Mouse (Mus musculus) stomach, embryonic 15.5 days (tissue): ENCODE measurements at regions not wholly inside any gene's neighbourhood (a gene's known extent, or its start where the extent isn't known, plus 50 kb on each side); places are given as distances from the start of the nearest gene placed in this dataset.

Source experiments
- ATAC-seq: fragments of 200-750 bp; cut with Nextera tagmentation; 2 replicates; pipeline ENCODE4 v1.8.0; 2017; ENCODE audit warnings: low read depth, moderate number of reproducible peaks, moderate TSS enrichment; ENCODE audit not compliant: insufficient read depth, low FRiP score
- H3K27ac ChIP-seq: fragments of 300-500 bp; sonication (generic); 2 replicates; pipeline ENCODE4 v1.5.1; 2015; ENCODE audit warnings: mild to moderate bottlenecking, inconsistent platforms
- H3K27me3 ChIP-seq: fragments of 300-500 bp; sonication (generic); replicated peaks from 2 replicates; pipeline ENCODE4 v1.6.1; 2015; ENCODE audit warnings: inconsistent platforms
- H3K36me3 ChIP-seq: fragments of 300-500 bp; sonication (generic); 2 replicates; pipeline ENCODE4 v1.6.1; 2015; ENCODE audit warnings: inconsistent platforms
- H3K4me1 ChIP-seq: fragments of 300-500 bp; sonication (generic); 2 replicates; pipeline ENCODE4 v1.6.1; 2015; ENCODE audit warnings: inconsistent platforms
- H3K4me2 ChIP-seq: fragments of 300-500 bp; sonication (generic); 2 replicates; pipeline ENCODE4 v1.6.1; 2015; ENCODE audit warnings: mild to moderate bottlenecking, inconsistent platforms
- H3K4me3 ChIP-seq: fragments of 300-500 bp; sonication (generic); replicated peaks from 2 replicates; pipeline ENCODE4 v1.5.1; 2015; ENCODE audit warnings: inconsistent platforms
- H3K9ac ChIP-seq: fragments of 300-500 bp; sonication (generic); 2 replicates; pipeline ENCODE4 v1.6.1; 2015; ENCODE audit warnings: inconsistent platforms
- H3K9me3 ChIP-seq: fragments of 300-500 bp; sonication (generic); 2 replicates; pipeline ENCODE4 v1.6.1; 2016; ENCODE audit warnings: inconsistent platforms
- WGBS: fragments of 180-500 bp; shearing (Covaris S2); methylation state at CpG from one replicate; pipeline ENCODE4 v1.1.7; 2015; 5-methylcytosine and 5-hydroxymethylcytosine counted together

- WGBS: 79% methylated on average over 6 of the region's 6 CpGs
- Histone ChIP-seq H3K27me3 (no peaks in the 10 kb centered on the region), H3K9ac (no peak overlapping the region), H3K36me3 (no peaks in the 10 kb centered on the region), H3K4me2 (no peak overlapping the region), H3K4me3 (no peak overlapping the region), H3K27ac (no peak overlapping the region), H3K9me3 (no peaks in the 10 kb centered on the region), H3K4me1 (no peaks in the 10 kb centered on the region)
- ATAC-seq: no peak
Measured at GRCm38 (mm10) chr15:88386711-88387110, 213.4 kb upstream of the Zdhhc25 start.

- Histone ChIP-seq H3K4me2 (no peak overlapping the region), H3K9me3 (no peaks in the 10 kb centered on the region), H3K9ac (no peak overlapping the region), H3K4me3 (no peak overlapping the region), H3K4me1 (no peaks in the 10 kb centered on the region), H3K27ac (no peak overlapping the region), H3K27me3 (no peaks in the 10 kb centered on the region), H3K36me3 (no peaks in the 10 kb centered on the region)
- WGBS: 81% methylated on average over 15 of the region's 15 CpGs
- no peak for ATAC-seq
Measured at GRCm38 (mm10) chr15:88391822-88392221, 208.3 kb upstream of the Zdhhc25 start.

- H3K27me3 ChIP-seq: no peaks in the 10 kb centered on the region
- H3K4me3 ChIP-seq: no peak overlapping the region
- no peak for ATAC-seq
- no peaks in the 10 kb centered on the region for H3K36me3 ChIP-seq
- H3K9me3 ChIP-seq: no peaks in the 10 kb centered on the region
- no peak overlapping the region for H3K27ac ChIP-seq
- 47% methylated on average over 5 of the region's 5 CpGs for WGBS
- H3K9ac ChIP-seq: no peak overlapping the region
- no peak overlapping the region for H3K4me2 ChIP-seq
- H3K4me1 ChIP-seq: no peaks in the 10 kb centered on the region
Measured at GRCm38 (mm10) chr15:88399064-88399463, 201.0 kb upstream of the Zdhhc25 start.

- H3K4me3 ChIP-seq: no peak overlapping the region
- no peak overlapping the region for H3K4me2 ChIP-seq
- H3K4me1 ChIP-seq: no peaks in the 10 kb centered on the region
- no peaks in the 10 kb centered on the region for H3K36me3 ChIP-seq
- no peak overlapping the region for H3K9ac ChIP-seq
- no peak for ATAC-seq
- H3K27me3 ChIP-seq: no peaks in the 10 kb centered on the region
- H3K9me3 ChIP-seq: no peaks in the 10 kb centered on the region
- 61% methylated on average over 12 of the region's 12 CpGs for WGBS
- H3K27ac ChIP-seq: no peak overlapping the region
Measured at GRCm38 (mm10) chr15:88399989-88400388, 200.1 kb upstream of the Zdhhc25 start.

- no peaks in the 10 kb centered on the region for H3K4me1 ChIP-seq
- ATAC-seq: no peak
- H3K27me3 ChIP-seq: no peaks in the 10 kb centered on the region
- H3K36me3 ChIP-seq: no peaks in the 10 kb centered on the region
- no peak overlapping the region for H3K9ac ChIP-seq
- H3K27ac ChIP-seq: no peak overlapping the region
- no peaks in the 10 kb centered on the region for H3K9me3 ChIP-seq
- H3K4me2 ChIP-seq: no peak overlapping the region
- H3K4me3 ChIP-seq: no peak overlapping the region
- WGBS: 64% methylated on average over 9 of the region's 9 CpGs
Measured at GRCm38 (mm10) chr15:88400787-88401186, 199.3 kb upstream of the Zdhhc25 start.

- no peak for ATAC-seq
- Histone ChIP-seq H3K27me3 (no peaks in the 10 kb centered on the region), H3K36me3 (no peaks in the 10 kb centered on the region), H3K4me2 (no peak overlapping the region), H3K9ac (no peak overlapping the region), H3K27ac (no peak overlapping the region), H3K4me3 (no peak overlapping the region), H3K9me3 (no peaks in the 10 kb centered on the region), H3K4me1 (no peaks in the 10 kb centered on the region)
- WGBS: 76% methylated on average over 20 of the region's 20 CpGs
Measured at GRCm38 (mm10) chr15:88408461-88409379, 191.4 kb upstream of the Zdhhc25 start.

- ATAC-seq: no peak
- H3K36me3 ChIP-seq: no peaks in the 10 kb centered on the region
- H3K27me3 ChIP-seq: no peaks in the 10 kb centered on the region
- WGBS: 69% methylated on average over 4 of the region's 4 CpGs
- no peaks in the 10 kb centered on the region for H3K4me1 ChIP-seq
- H3K4me2 ChIP-seq: no peak overlapping the region
- H3K27ac ChIP-seq: no peak overlapping the region
- no peaks in the 10 kb centered on the region for H3K9me3 ChIP-seq
- no peak overlapping the region for H3K9ac ChIP-seq
- no peak overlapping the region for H3K4me3 ChIP-seq
Measured at GRCm38 (mm10) chr15:88414206-88414605, 185.9 kb upstream of the Zdhhc25 start.

GRCm38 (mm10) chr15:88418881-88419280, 181.2 kb upstream of the Zdhhc25 start:
- Histone ChIP-seq H3K27me3 (no peaks in the 10 kb centered on the region), H3K4me2 (no peak overlapping the region), H3K9ac (no peak overlapping the region), H3K9me3 (no peaks in the 10 kb centered on the region), H3K36me3 (no peaks in the 10 kb centered on the region), H3K4me1 (no peaks in the 10 kb centered on the region), H3K27ac (no peak overlapping the region), H3K4me3 (no peak overlapping the region)
- ATAC-seq: no peak
- WGBS: 65% methylated on average over 8 of the region's 8 CpGs

GRCm38 (mm10) chr15:88428441-88428840, 171.7 kb upstream of the Zdhhc25 start:
- WGBS: 68% methylated on average over 7 of the region's 7 CpGs
- no peak overlapping the region for H3K4me3 ChIP-seq
- H3K9me3 ChIP-seq: no peaks in the 10 kb centered on the region
- no peaks in the 10 kb centered on the region for H3K27me3 ChIP-seq
- no peak for ATAC-seq
- no peaks in the 10 kb centered on the region for H3K4me1 ChIP-seq
- no peak overlapping the region for H3K4me2 ChIP-seq
- H3K9ac ChIP-seq: no peak overlapping the region
- no peaks in the 10 kb centered on the region for H3K36me3 ChIP-seq
- no peak overlapping the region for H3K27ac ChIP-seq

GRCm38 (mm10) chr15:88430941-88431340, 169.2 kb upstream of the Zdhhc25 start:
- no peaks in the 10 kb centered on the region for H3K36me3 ChIP-seq
- no peak for ATAC-seq

GRCm38 (mm10) chr15:88448272-88448671, 151.8 kb upstream of the Zdhhc25 start:
- Histone ChIP-seq H3K27me3 (no peaks in the 10 kb centered on the region), H3K36me3 (no peaks in the 10 kb centered on the region), H3K4me3 (no peak overlapping the region), H3K27ac (no peak overlapping the region), H3K4me1 (no peaks in the 10 kb centered on the region), H3K4me2 (no peak overlapping the region), H3K9me3 (no peaks in the 10 kb centered on the region), H3K9ac (no peak overlapping the region)
- WGBS: 76% methylated on average over 4 of the region's 4 CpGs
- no peak for ATAC-seq

More at GRCm38 (mm10) chr15:88430941-88431340, 169.2 kb upstream of the Zdhhc25 start:
- Histone ChIP-seq H3K27ac (no peak overlapping the region), H3K27me3 (no peaks in the 10 kb centered on the region), H3K4me1 (no peaks in the 10 kb centered on the region), H3K9me3 (no peaks in the 10 kb centered on the region), H3K4me3 (no peak overlapping the region), H3K4me2 (no peak overlapping the region), H3K9ac (no peak overlapping the region)
- 78% methylated on average over 7 of the region's 7 CpGs for WGBS

- no peak for ATAC-seq
- 89% methylated on average over 6 of the region's 6 CpGs for WGBS
- no peak overlapping the region for H3K27ac ChIP-seq
Measured at GRCm38 (mm10) chr15:88451241-88451640, 148.9 kb upstream of the Zdhhc25 start.

More at GRCm38 (mm10) chr15:88451241-88451640, 148.9 kb upstream of the Zdhhc25 start:
- Histone ChIP-seq H3K9ac (no peak overlapping the region), H3K36me3 (no peaks in the 10 kb centered on the region), H3K4me1 (no peaks in the 10 kb centered on the region), H3K4me2 (no peak overlapping the region), H3K4me3 (no peak overlapping the region), H3K27me3 (no peaks in the 10 kb centered on the region), H3K9me3 (no peaks in the 10 kb centered on the region)
